Mouse (Mus musculus): Measurements from ENCODE around the gene Ppp2r5e. TPM values are rescaled to one million over a fixed set of nuclear protein-coding genes. Genes with fewer than 3 reads are reported as not detected.
"Not testable (repeated sequence)": the region's sequence is repeated elsewhere in the genome, so short reads cannot be mapped to it uniquely, and the experiment has no call there.

Ppp2r5e gene
- total RNA-seq, 2 experiments from 2014 or later, result 24.2 to 26.9 TPM

GRCm38 (mm10) chr12:75464016-75464769 is 131.9 kb downstream of the Ppp2r5e start:
- intact Hi-C loops (cut with DNase I; ENCODE audit: low total_unique reads), result loop anchor here (10.0 kb wide), 1 partner anchor 131 kb away; the partner anchor contains the start of gene Ppp2r5e
- peak; percentile 45 for DNase-seq

- intact Hi-C loops (cut with DNase I; ENCODE audit: low total_unique reads), result loop anchor here (10.0 kb wide), 1 partner anchor 134 kb away; the partner anchor contains the start of gene Ppp2r5e
- no peak for DNase-seq
Observed at GRCm38 (mm10) chr12:75460561-75460960, 135.5 kb downstream of the Ppp2r5e start.

GRCm38 (mm10) chr12:75459656-75460055 is 136.4 kb downstream of the Ppp2r5e start:
- intact Hi-C loops (cut with DNase I; ENCODE audit: low total_unique reads), result loop anchor here (10.0 kb wide), 1 partner anchor 135 kb away; the partner anchor contains the start of gene Ppp2r5e
- DNase-seq, result no peak

GRCm38 (mm10) chr12:75453441-75453840 is 142.6 kb downstream of the Ppp2r5e start:
- intact Hi-C loops (cut with DNase I; ENCODE audit: low total_unique reads), result no loop called here
- no peak for DNase-seq

GRCm38 (mm10) chr12:75453027-75453426 is 143.0 kb downstream of the Ppp2r5e start:
- intact Hi-C loops (cut with DNase I; ENCODE audit: low total_unique reads), result no loop called here
- DNase-seq, result no peak

- no peak for DNase-seq
- intact Hi-C loops (cut with DNase I; ENCODE audit: low total_unique reads), result no loop called here
Observed at GRCm38 (mm10) chr12:75450592-75450991, 145.5 kb downstream of the Ppp2r5e start.

GRCm38 (mm10) chr12:75450011-75450410 is 146.0 kb downstream of the Ppp2r5e start:
- intact Hi-C loops (cut with DNase I; ENCODE audit: low total_unique reads), result no loop called here

GRCm38 (mm10) chr12:75449475-75449966 is 146.5 kb downstream of the Ppp2r5e start:
- DNase-seq, result no peak
- intact Hi-C loops (cut with DNase I; ENCODE audit: low total_unique reads), result no loop called here

More at GRCm38 (mm10) chr12:75450011-75450410, 146.0 kb downstream of the Ppp2r5e start:
- DNase-seq, result no peak

GRCm38 (mm10) chr12:75448921-75449320 is 147.1 kb downstream of the Ppp2r5e start:
- peak; percentile 36 for DNase-seq
- intact Hi-C loops (cut with DNase I; ENCODE audit: low total_unique reads), result no loop called here

- intact Hi-C loops (cut with DNase I; ENCODE audit: low total_unique reads), result no loop called here
- DNase-seq, result no peak
Observed at GRCm38 (mm10) chr12:75446245-75446644, 149.8 kb downstream of the Ppp2r5e start.

- DNase-seq; intact Hi-C loops (cut with DNase I; ENCODE audit: low total_unique reads): not testable (repeated sequence)
Observed at GRCm38 (mm10) chr12:75432400-75432799, 163.6 kb downstream of the Ppp2r5e start.

GRCm38 (mm10) chr12:75429685-75430396 is 166.2 kb downstream of the Ppp2r5e start:
- DNase-seq, result no peak
- intact Hi-C loops (cut with DNase I; ENCODE audit: low total_unique reads), result no loop called here

- DNase-seq, result no peak
- intact Hi-C loops (cut with DNase I; ENCODE audit: low total_unique reads), result no loop called here
Observed at GRCm38 (mm10) chr12:75428719-75429118, 167.3 kb downstream of the Ppp2r5e start.

GRCm38 (mm10) chr12:75425882-75426281 is 170.2 kb downstream of the Ppp2r5e start:
- no peak for DNase-seq
- intact Hi-C loops (cut with DNase I; ENCODE audit: low total_unique reads), result no loop called here

- DNase-seq, result no peak
- intact Hi-C loops (cut with DNase I; ENCODE audit: low total_unique reads), result no loop called here
Observed at GRCm38 (mm10) chr12:75424817-75425216, 171.2 kb downstream of the Ppp2r5e start.

GRCm38 (mm10) chr12:75424359-75424758 is 171.7 kb downstream of the Ppp2r5e start:
- intact Hi-C loops (cut with DNase I; ENCODE audit: low total_unique reads), result no loop called here
- no peak for DNase-seq

GRCm38 (mm10) chr12:75416681-75417080 is 179.4 kb downstream of the Ppp2r5e start, which contains the start of gene Gphb5:
Gene Gphb5, minus strand, starts transcription at chr12:75416781.
- intact Hi-C loops (cut with DNase I; ENCODE audit: low total_unique reads), result no loop called here
- DNase-seq, result no peak

GRCm38 (mm10) chr12:75414991-75415390 is 181.1 kb downstream of the Ppp2r5e start:
- intact Hi-C loops (cut with DNase I; ENCODE audit: low total_unique reads), result no loop called here
- no peak for DNase-seq

GRCm38 (mm10) chr12:75412964-75413363 is 183.1 kb downstream of the Ppp2r5e start:
- intact Hi-C loops (cut with DNase I; ENCODE audit: low total_unique reads), result no loop called here
- DNase-seq, result no peak
